Mouse (Mus musculus) thymus, adult 2 months (tissue): ENCODE data around the gene Ino80d. TPM values are rescaled to one million over a fixed set of nuclear protein-coding genes. Genes with fewer than 3 reads are reported as not detected.

ENCODE experiments used
- DNase-seq: peaks from one replicate; pipeline ENCODE4 v3.0.0; 2021
- H3K27ac ChIP-seq: fragments of 200-500 bp; 2 replicates; pipeline ENCODE4 v1.5.1; 2012; ENCODE audit warnings: low read length, control low read depth; ENCODE audit not compliant: control insufficient read depth, insufficient read depth
- H3K27me3 ChIP-seq: fragments of 200-500 bp; 2 replicates; pipeline ENCODE4 v1.6.1; 2012; ENCODE audit warnings: mild to moderate bottlenecking, low read length, moderate library complexity, mixed read lengths; ENCODE audit not compliant: control insufficient read depth, insufficient read depth
- H3K36me3 ChIP-seq: fragments of 200-500 bp; 2 replicates; pipeline ENCODE4 v1.6.1; 2012; ENCODE audit warnings: mild to moderate bottlenecking, low read length, moderate library complexity; ENCODE audit not compliant: control insufficient read depth, insufficient read depth
- H3K4me1 ChIP-seq: fragments of 200-500 bp; replicated peaks from 2 replicates; pipeline ENCODE4 v1.6.1; 2012; ENCODE audit warnings: low read length; ENCODE audit not compliant: control insufficient read depth, insufficient read depth
- H3K4me3 ChIP-seq: fragments of 200-500 bp; 2 replicates; pipeline ENCODE4 v1.5.1; 2012; ENCODE audit warnings: mild to moderate bottlenecking, low read length, control low read depth, moderate library complexity; ENCODE audit not compliant: control insufficient read depth, insufficient read depth
- CTCF ChIP-seq: fragments of 200-500 bp; IDR thresholded peaks from 2 replicates; pipeline ENCODE4 v1.5.1; 2012; ENCODE audit warnings: mild to moderate bottlenecking, control low read depth, low read length, moderate library complexity, borderline replicate concordance; ENCODE audit not compliant: control insufficient read depth, poor library complexity, insufficient read depth; ENCODE audit errors: extremely low read depth
- POLR2A ChIP-seq: fragments of 200-500 bp; IDR thresholded peaks from 2 replicates; pipeline ENCODE4 v1.6.1; 2012; ENCODE audit warnings: mild to moderate bottlenecking, low read length, control low read depth, moderate library complexity; ENCODE audit not compliant: control insufficient read depth, poor library complexity, insufficient read depth; ENCODE audit errors: extremely low read depth
- WGBS: fragments of 180-500 bp; shearing (Covaris S2); methylation state at CpG from one replicate; pipeline ENCODE4 v1.1.7; 2018; 5-methylcytosine and 5-hydroxymethylcytosine counted together
- polyA plus RNA-seq: library from polyadenylated mRNA; depleted of rRNA; stranded (reverse); fragments of >200 nt; gene quantifications from 2 replicates; pipeline ENCODE4 v1.2.3, GENCODE M21; 2012

Gene Ino80d
- polyA plus RNA-seq, 1 experiment = 40.4 TPM

DNA sequence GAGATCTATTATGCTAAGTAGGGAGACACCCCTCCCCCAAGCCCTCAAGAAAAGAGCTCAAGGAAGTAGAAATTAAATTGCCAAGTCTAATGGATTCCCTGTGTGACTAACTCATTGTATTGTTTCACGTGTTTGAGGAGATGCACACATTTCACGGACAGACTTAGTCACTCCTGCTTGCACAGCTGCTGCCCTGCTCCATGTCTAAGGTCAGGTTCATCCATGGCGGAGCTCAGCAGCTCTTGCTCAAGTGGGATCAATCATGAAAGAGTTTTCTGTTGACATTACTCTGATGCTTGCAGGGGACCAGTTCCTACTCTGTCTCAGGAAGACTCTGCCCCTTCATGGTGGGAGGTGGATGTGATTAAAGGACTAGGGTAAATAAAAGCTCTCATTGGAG lies 137.7 kb downstream of the Ino80d start:
- 96% methylated on average over 3 of the region's 3 CpGs for WGBS
- H3K4me3 ChIP-seq = no peak overlapping the region
- H3K27me3 ChIP-seq = no peaks in the 10 kb centered on the region
- TF ChIP-seq CTCF (no peak), POLR2A (no peak)
- H3K27ac ChIP-seq = no peak overlapping the region
- no peaks in the 10 kb centered on the region for H3K4me1 ChIP-seq
- H3K36me3 ChIP-seq = no peaks in the 10 kb centered on the region
- DNase-seq = no peak

DNA sequence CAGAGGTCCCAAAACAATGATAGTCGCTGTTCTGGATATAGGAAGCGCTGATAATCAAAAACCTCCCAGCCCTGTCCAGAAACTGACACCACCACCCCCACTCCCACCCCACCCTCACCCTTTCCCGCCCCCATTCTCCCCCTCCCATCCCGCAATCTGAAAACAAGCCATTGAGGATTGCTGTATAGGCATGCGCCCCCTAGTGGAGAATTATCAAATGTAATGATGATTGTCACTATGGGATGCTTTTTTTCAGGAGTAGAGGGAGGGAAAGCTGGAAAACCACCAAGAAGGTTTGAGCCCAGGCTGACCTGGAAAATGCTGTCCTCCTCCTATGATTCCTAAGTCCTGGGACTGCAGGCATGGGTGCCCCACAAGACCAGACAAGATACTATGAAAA lies 147.6 kb downstream of the Ino80d start:
- DNase-seq = no peak
- Histone ChIP-seq H3K27me3 (no peaks in the 10 kb centered on the region), H3K27ac (no peak overlapping the region), H3K36me3 (no peaks in the 10 kb centered on the region), H3K4me1 (no peaks in the 10 kb centered on the region), H3K4me3 (no peak overlapping the region)
- 33% methylated on average over 5 of the region's 5 CpGs for WGBS
- TF ChIP-seq POLR2A (no peak), CTCF (no peak)

DNA sequence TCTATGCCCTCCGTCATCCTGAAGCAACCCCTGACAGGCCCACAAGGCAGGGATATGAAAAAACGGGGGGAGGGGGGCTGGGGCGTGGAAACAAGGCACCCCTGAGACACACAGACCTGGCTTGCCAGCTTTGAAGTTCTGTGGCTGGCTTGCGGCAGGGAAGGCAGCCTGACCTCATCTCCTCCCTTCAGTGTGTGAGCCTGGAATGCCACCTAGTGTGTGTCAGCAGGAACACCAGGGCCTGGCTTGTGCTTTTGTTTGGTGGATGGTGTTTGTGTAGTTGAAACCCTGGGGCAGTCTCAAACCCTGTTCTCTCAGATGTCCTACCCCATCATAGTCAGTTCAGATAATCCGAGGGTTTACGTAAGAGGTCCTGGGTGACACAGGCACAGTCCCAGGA lies 150.2 kb downstream of the Ino80d start:
- WGBS = 46% methylated on average over 6 of the region's 6 CpGs
- no peaks in the 10 kb centered on the region for H3K36me3 ChIP-seq
- no peaks in the 10 kb centered on the region for H3K4me1 ChIP-seq
- H3K4me3 ChIP-seq = no peak overlapping the region
- no peak overlapping the region for H3K27ac ChIP-seq
- 0 out of 2 replicates have a peak, but pooled peaks have one; percentile 30 for TF ChIP-seq CTCF
- no peak for TF ChIP-seq POLR2A
- H3K27me3 ChIP-seq = no peaks in the 10 kb centered on the region
- peak; percentile 18 for DNase-seq

GRCm38 (mm10) chr1:62956942-62957645 lies 157.4 kb downstream of the Ino80d start:
- no peak for DNase-seq
- TF ChIP-seq POLR2A (no peak), CTCF (no peak)
- WGBS = 89% methylated on average over 1 of the region's 1 CpGs
- H3K4me1 ChIP-seq = no peaks in the 10 kb centered on the region
- no peaks in the 10 kb centered on the region for H3K27me3 ChIP-seq
- no peak overlapping the region for H3K27ac ChIP-seq
- H3K4me3 ChIP-seq = no peak overlapping the region
- H3K36me3 ChIP-seq = no peaks in the 10 kb centered on the region

DNA sequence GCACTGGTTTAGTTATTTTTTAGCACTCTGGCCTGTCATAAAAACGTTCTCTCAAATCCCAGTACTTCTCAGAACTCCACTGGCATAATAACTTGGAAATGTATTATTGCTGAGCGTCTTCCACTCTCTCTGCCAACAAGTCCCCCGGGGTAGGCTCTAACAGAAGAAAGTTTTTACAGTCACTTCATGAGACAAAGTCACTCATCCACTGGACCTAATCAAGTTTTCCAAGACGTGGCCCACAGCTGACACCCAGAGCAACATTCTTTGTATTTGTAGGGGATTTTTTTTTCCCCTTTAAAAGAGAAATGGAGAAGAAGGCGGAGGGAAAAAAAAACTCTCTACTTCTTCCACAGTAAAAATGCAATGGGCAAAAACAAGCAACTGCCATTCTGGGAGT lies 157.9 kb downstream of the Ino80d start:
- 86% methylated on average over 5 of the region's 5 CpGs for WGBS
- TF ChIP-seq CTCF (no peak), POLR2A (no peak)
- Histone ChIP-seq H3K4me3 (no peak overlapping the region), H3K27me3 (no peaks in the 10 kb centered on the region), H3K4me1 (no peaks in the 10 kb centered on the region), H3K36me3 (no peaks in the 10 kb centered on the region), H3K27ac (no peak overlapping the region)
- no peak for DNase-seq

DNA sequence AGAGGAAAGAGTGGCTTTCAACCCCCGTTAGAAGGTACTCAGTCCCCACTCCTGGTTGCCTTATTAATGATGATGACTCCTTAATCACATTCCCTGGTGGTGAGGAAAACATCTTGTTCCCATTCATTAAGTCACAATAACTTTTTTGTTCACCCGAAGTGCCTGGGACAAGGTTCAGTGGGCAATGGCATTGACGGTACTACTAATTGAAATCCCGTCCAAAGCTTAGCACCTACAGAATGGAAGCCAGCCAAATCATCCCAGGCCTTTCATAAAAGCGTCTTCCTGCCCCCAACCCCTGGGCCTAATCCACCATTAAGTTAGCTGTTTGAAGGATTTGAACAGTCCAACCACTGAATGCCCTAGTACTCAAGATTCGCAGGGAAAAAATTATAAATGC lies 159.1 kb downstream of the Ino80d start:
- Histone ChIP-seq H3K4me3 (no peak overlapping the region), H3K27ac (no peak overlapping the region), H3K27me3 (no peaks in the 10 kb centered on the region), H3K4me1 (no peaks in the 10 kb centered on the region), H3K36me3 (no peaks in the 10 kb centered on the region)
- TF ChIP-seq POLR2A = no peak
- TF ChIP-seq CTCF = no peak
- 93% methylated on average over 6 of the region's 6 CpGs for WGBS
- DNase-seq = no peak

DNA sequence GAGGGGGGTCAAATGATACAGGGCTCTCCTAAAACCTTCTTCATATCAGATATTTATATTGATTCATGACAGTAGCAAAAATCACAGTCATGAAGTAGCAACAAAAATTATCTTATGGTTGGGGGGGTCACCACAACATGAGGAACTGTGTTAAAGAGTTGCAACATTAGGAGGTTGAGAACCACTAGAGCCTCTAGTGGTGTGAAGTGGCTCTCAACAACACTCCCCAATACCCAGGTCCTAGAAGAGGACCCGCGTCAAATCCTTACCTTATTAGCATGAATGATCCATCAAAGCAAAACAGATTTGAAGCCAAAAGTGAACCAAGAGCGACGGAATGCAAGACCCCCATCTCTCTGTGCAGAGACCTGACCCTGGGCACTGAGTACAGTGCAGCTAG lies 161.4 kb downstream of the Ino80d start:
- Histone ChIP-seq H3K4me3 (no peak overlapping the region), H3K4me1 (no peaks in the 10 kb centered on the region), H3K36me3 (no peaks in the 10 kb centered on the region), H3K27ac (no peak overlapping the region), H3K27me3 (no peaks in the 10 kb centered on the region)
- TF ChIP-seq POLR2A (no peak), CTCF (no peak)
- 100% methylated on average over 4 of the region's 4 CpGs for WGBS
- DNase-seq = no peak
